Mouse (Mus musculus) retina, postnatal 1 day (tissue): ENCODE results near the gene Gsg1.

Experiments
- DNase-seq: peaks from one replicate; pipeline ENCODE4 v3.0.0-alpha.2; 2012

Gsg1 gene

DNA sequence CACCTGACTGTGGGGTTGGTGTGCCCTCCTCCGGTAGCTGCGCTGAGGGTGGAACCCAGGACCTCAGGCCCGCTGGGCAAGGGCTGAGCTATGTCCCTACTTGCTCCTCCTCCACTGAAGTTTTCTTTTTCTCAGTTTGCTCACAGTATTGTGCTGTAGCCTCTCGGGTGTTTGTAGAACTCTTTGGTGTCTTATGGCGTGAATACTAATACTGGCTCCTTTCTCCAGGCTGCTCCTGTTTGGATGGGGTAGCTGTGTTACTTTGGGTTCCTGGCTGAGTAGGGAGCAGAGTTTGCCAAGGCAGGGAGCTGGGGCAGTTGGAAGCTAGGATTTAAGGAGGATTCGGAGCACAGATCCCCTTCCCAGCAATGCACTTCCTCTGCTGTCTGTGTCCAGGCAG, 50.4 kb downstream of the Gsg1 start:
- DNase-seq: no peak

DNA sequence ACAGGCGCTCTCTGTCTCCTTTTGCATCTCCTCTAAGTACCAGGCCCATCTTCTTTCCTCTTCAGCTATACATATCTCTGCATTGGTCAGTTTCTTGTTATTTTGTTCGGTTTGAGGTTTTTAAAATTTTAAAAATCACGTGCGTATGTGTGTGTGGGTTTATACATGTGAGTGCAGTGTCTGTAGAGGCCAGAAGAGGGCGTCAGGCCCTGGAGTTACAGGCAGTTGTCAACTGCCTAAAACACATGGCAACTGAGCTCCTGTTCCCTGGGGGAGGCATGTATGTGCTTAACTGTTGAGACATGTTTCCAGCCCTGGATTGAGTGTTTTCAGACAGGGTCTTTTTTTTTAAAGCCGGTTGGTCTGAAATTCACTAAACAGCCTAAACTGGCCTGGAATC, 51.5 kb downstream of the Gsg1 start:
- no peak for DNase-seq

- no peak for DNase-seq
These were observed 53.8 kb downstream of the Gsg1 start for GRCm38 (mm10) chr6:135200122-135200957.

DNA sequence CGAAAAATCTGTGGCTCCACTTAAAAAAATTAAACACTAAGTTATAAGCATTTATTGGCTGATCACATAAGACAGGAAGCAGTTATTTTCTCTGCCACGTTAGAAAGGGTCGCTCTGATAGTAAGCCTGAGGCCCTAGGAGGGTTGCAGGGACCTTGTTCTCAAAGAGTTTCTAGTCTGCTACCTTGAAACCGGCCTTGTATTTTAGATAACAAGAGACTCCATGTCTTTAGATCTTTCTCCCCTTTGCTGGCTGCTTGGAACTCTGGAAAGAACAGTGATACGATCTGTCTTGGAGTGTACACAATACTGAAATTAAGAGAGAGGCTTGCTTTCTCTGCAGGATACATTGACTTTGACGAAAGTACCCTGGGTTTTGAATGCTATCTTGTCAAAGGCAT, 55.4 kb downstream of the Gsg1 start:
- DNase-seq: no peak

GRCm38 (mm10) chr6:135197921-135198532, 56.1 kb downstream of the Gsg1 start, which contains the start of the genes Fam234b and Hebp1:
TSS of gene Fam234b (plus strand) at chr6:135197977.
TSS of gene Hebp1 (minus strand) at chr6:135198022.
- DNase-seq: peak; percentile 87

- DNase-seq: no peak
These were observed 56.7 kb downstream of the Gsg1 start for GRCm38 (mm10) chr6:135197446-135197845.

DNA sequence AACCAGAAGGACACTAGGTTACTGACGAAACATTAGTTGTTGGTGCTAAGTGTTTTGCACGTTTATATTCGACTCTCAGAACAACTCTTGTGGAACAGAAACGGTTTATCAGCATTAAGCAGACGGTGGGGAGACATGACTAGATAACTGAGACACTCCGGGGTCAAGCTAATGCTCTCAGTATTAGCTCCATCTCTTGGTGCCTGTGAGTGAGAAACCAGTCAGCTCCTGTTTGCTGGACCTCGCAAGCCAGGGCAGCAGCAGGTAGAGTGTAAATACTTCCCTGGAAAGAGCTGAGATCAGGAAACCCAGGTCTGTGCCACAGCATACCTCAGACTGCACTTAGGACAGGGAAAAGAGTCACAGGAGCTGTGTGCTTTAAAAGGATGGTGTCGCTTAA, 57.4 kb downstream of the Gsg1 start:
- no peak for DNase-seq

GRCm38 (mm10) chr6:135194907-135195306, 59.2 kb downstream of the Gsg1 start:
- DNase-seq: no peak

GRCm38 (mm10) chr6:135193733-135194132, 60.4 kb downstream of the Gsg1 start:
- DNase-seq: peak; percentile 39

DNA sequence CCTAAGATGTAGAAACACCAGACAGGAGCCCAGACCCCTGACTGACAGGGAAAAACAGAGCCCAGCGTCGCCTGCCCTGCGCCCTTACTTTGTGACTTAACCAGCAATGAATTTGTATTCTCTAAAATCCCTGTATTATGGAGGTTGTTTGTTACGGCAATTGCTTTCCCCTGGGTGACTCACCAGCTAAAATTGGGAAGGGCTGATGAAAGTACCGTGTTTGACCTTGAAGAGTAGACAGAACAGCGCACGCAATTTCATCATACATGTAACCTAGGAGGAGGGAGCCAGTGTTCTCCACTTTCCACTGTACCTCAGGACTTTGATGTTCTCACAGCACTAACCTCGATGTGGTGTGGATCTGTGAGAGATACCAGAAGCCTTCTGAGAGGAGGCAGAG, 61.2 kb downstream of the Gsg1 start:
- no peak for DNase-seq

DNA sequence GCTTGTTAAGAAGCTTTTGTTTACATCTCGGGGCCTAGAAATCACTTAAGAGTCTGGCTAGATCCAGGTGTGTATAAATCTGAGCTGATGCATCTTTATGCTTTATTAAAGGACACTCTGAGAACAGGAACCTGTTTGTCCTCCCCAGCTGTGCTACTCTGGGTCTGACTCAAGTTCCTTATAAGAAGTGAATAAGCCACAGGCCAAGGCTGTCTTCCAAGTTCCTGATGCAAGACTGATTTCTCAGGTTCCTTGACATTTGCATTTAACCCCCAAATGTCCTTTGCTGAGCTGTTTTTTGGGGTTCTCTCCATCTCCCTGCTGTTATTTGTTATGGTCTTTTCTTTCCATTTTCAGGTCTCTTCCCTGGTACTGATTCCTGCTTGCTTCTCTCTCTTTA, 62.2 kb downstream of the Gsg1 start:
- DNase-seq: no peak

DNA sequence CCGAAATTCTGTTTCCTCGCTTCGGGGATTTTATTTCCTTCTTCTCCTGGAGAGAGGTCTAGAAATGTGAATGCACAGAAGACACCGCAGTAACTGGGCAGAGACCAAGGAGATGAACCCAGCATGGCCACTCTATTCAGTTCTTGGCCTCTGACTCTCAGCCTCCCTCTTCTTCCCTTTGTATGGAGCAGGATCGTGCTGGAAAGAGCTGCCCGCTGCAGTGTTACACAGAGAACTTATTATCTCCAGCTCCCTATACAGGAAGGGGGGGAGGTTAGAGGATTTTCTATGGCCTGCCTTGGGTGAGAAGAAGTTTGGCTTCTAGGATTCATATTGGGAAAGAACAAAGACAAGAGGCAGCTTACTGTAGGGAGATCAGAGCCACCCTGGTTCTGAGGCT, 64.0 kb downstream of the Gsg1 start:
- DNase-seq: no peak

- DNase-seq: no peak
These were observed 65.5 kb downstream of the Gsg1 start for GRCm38 (mm10) chr6:135188629-135189028.
